ENCODE assay signal across 12 mouse cellular contexts in genomic region chr5:67098733-67099323, GRCm38 (mm10). TPM values are rescaled to one million over a fixed set of nuclear protein-coding genes. Genes with fewer than 3 reads are reported as not detected.
DNase-seq lines count a peak whose midpoint lies in the region; ATAC-seq and TF ChIP-seq lines count a peak whose summit lies in the region.
"Had no signal": no experiment of that assay in that cellular context is flagged by ENCODE, and none has a peak within 500 bp of the region (broad histone marks: within the 10 kb centered on the region; RNA-seq: fewer than 3 reads in every experiment).

Phox2b (minus strand) TSS chr5:67099301.

- WGBS in lung, embryonic 14.5 days = 2% methylated on average over 16 of the region's 16 CpGs
- 1% methylated on average over 16 of the region's 16 CpGs for WGBS in hindbrain, embryonic 10.5 days
- 3% methylated on average over 16 of the region's 16 CpGs for WGBS in stomach, embryonic 14.5 days

- no peak within 1 kb of the TSS for H3K4me3 ChIP-seq in lung, embryonic 14.5 days (ENCODE audit: low read depth, low read length)
- H3K4me3 ChIP-seq in hindbrain, embryonic 10.5 days = peak within 1 kb of the TSS; percentile 43
- peak within 1 kb of the TSS; percentile 24 for H3K4me3 ChIP-seq in stomach, embryonic 14.5 days (ENCODE audit: low read depth, low read length)
- H3K4me3 ChIP-seq: heart, adult 2 months; liver, embryonic 15.5 days had no signal

- H3K36me3 ChIP-seq in lung, embryonic 14.5 days (ENCODE audit: insufficient read depth) = no peaks in the 10 kb centered on the region
- H3K36me3 ChIP-seq in hindbrain, embryonic 10.5 days = no peaks in the 10 kb centered on the region
- H3K36me3 ChIP-seq in stomach, embryonic 14.5 days (ENCODE audit: control insufficient read depth, insufficient read depth, low read length) = no peaks in the 10 kb centered on the region
- H3K36me3 ChIP-seq: liver, embryonic 15.5 days had no signal

- no peak within 1 kb of the TSS for H3K4me2 ChIP-seq in lung, embryonic 14.5 days
- no peak within 1 kb of the TSS for H3K4me2 ChIP-seq in stomach, embryonic 14.5 days (replicated peaks; ENCODE audit: low read depth, low read length)
- H3K4me2 ChIP-seq: liver, embryonic 15.5 days had no signal

- no peak for TF ChIP-seq CTCF in lung, embryonic 14.5 days (IDR thresholded peaks at IDR 0.05; ENCODE audit: low read depth)

- no peak within 1 kb of the TSS for H3K9ac ChIP-seq in lung, embryonic 14.5 days
- no peak within 1 kb of the TSS for H3K9ac ChIP-seq in stomach, embryonic 14.5 days (replicated peaks; ENCODE audit: low read depth, low read length)
- H3K9ac ChIP-seq: liver, embryonic 15.5 days had no signal

- ATAC-seq in cerebellum, adult (ENCODE audit: insufficient number of reproducible peaks, low FRiP score, low TSS enrichment) = no peak
- ATAC-seq in lung, embryonic 14.5 days (ENCODE audit: insufficient read depth) = no peak
- 0 out of 2 replicates have a peak, but pooled peaks have one; percentile 50 for ATAC-seq in stomach, embryonic 14.5 days (ENCODE audit: insufficient number of reproducible peaks, insufficient read depth, low FRiP score, low read depth)
- ATAC-seq: Patski had no signal

- H3K27ac ChIP-seq in lung, embryonic 14.5 days (ENCODE audit: low read depth) = no peak within 1 kb of the TSS
- peak within 1 kb of the TSS; percentile 75 for H3K27ac ChIP-seq in hindbrain, embryonic 10.5 days
- H3K27ac ChIP-seq in stomach, embryonic 14.5 days (ENCODE audit: low read length) = peak within 1 kb of the TSS; percentile 52; the same call in 1 of the 2 replicates
- H3K27ac ChIP-seq: heart, adult 2 months; liver, embryonic 15.5 days had no signal

- DNase-seq in cerebellum, postnatal 10 days = peak; percentile 44 to 58
- DNase-seq in lung, embryonic 14.5 days = peak; percentile 26
- DNase-seq in lung, postnatal 4 days = no peak
- peak; percentile 61 for DNase-seq in hindbrain, embryonic 10.5 days (ENCODE audit: low spot score)
- no peak for DNase-seq in thymus, postnatal 25 days
- DNase-seq in layer of hippocampus, adult 9-10 months (ENCODE audit: low spot score) = no peak
- DNase-seq: cerebellum, adult 11 months had no signal

- peaks cover 97% of the 10 kb centered on the region for H3K27me3 ChIP-seq in lung, embryonic 14.5 days (ENCODE audit: insufficient read depth, low read length)
- H3K27me3 ChIP-seq in hindbrain, embryonic 10.5 days (ENCODE audit: insufficient read depth, poor library complexity, severe bottlenecking) = peaks cover 100% of the 10 kb centered on the region
- peaks cover 47% of the 10 kb centered on the region for H3K27me3 ChIP-seq in stomach, embryonic 14.5 days (ENCODE audit: control insufficient read depth, insufficient read depth, low read length)

- no peaks in the 10 kb centered on the region for H3K9me3 ChIP-seq in lung, embryonic 14.5 days (ENCODE audit: low read depth, low read length)
- H3K9me3 ChIP-seq in hindbrain, embryonic 10.5 days = no peaks in the 10 kb centered on the region
- no peaks in the 10 kb centered on the region for H3K9me3 ChIP-seq in stomach, embryonic 14.5 days (ENCODE audit: control insufficient read depth, low read depth, low read length)
- H3K9me3 ChIP-seq: liver, embryonic 15.5 days had no signal

- H3K4me1 ChIP-seq in lung, embryonic 14.5 days (ENCODE audit: insufficient read depth) = no peaks in the 10 kb centered on the region
- peaks cover 39% of the 10 kb centered on the region for H3K4me1 ChIP-seq in hindbrain, embryonic 10.5 days (replicated peaks)
- no peaks in the 10 kb centered on the region for H3K4me1 ChIP-seq in stomach, embryonic 14.5 days (ENCODE audit: control insufficient read depth, insufficient read depth, low read length)

RNA-seq across cellular contexts. Expression of gene Phox2b, which starts in this region (rescaled TPM):
- polyA plus RNA-seq in lung, embryonic 14.5 days (2014; fragmentation: Nextera tagmentation; extraction: Ambion mirVana) = 0.46 and 0.77 TPM in 2 replicates
- 26.9 and 45.5 TPM in 2 replicates for polyA plus RNA-seq in hindbrain, embryonic 10.5 days (2016; fragmentation: Nextera tagmentation; extraction: Ambion mirVana)
- polyA plus RNA-seq in stomach, embryonic 14.5 days (2014; fragmentation: Nextera tagmentation; extraction: Ambion mirVana) = 32.3 and 32.4 TPM in 2 replicates
- polyA plus RNA-seq: Patski had no signal

Comparison
In these comparisons a context has a peak if more than half of its experiments do, and no peak if none do; other contexts are left out.
1. RNA of gene Phox2b (polyA plus RNA-seq): 26.9 to 45.5 TPM in hindbrain, embryonic 10.5 days and 32.3 to 32.4 TPM in stomach, embryonic 14.5 days; 0.46 to 0.77 TPM in lung, embryonic 14.5 days; every median in the first group is over 10 times any median in the second.
2. Peak in DNase-seq in lung, embryonic 14.5 days; RNA of the gene not detected or under 1 TPM.
3. DNase-seq: peak in cerebellum, postnatal 10 days (2 of 2) and hindbrain, embryonic 10.5 days (single experiment); none in lung, postnatal 4 days (0 of 2), thymus, postnatal 25 days (single experiment) and layer of hippocampus, adult 9-10 months (single experiment).